Mouse (Mus musculus) cerebellum, postnatal 36 days (tissue): ENCODE measurements around the gene Vps13c.

Experiments
- DNase-seq, 2 experiments: peaks; one replicate each; pipeline ENCODE4 v3.0.0; 2021 to 2022; ENCODE audit warnings: mixed read lengths in 2 of 2

The Vps13c gene

GRCm38 (mm10) chr9:68022311-68023043 is 182.3 kb downstream of the Vps13c start:
- DNase-seq = no peak

GRCm38 (mm10) chr9:68028631-68029030 is 188.4 kb downstream of the Vps13c start:
- DNase-seq = no peak

- DNase-seq = no peak
Observed at GRCm38 (mm10) chr9:68033771-68034170, 193.6 kb downstream of the Vps13c start.
